Mouse (Mus musculus) thymus, adult 2 months (tissue): ENCODE measurements around the gene Nsa2. TPM values are rescaled to one million over a fixed set of nuclear protein-coding genes. Genes with fewer than 3 reads are reported as not detected.
A peak's percentile ranks its signal among the peaks of the same experiment; 100 is the strongest.
"Not testable (repeated sequence)": the region's sequence is repeated elsewhere in the genome, so short reads cannot be mapped to it uniquely, and the experiment has no call there.

Experiments used
- DNase-seq: peaks from one replicate; pipeline ENCODE4 v3.0.0; 2021
- H3K27ac ChIP-seq: fragments of 200-500 bp; 2 replicates; pipeline ENCODE4 v1.5.1; 2012; ENCODE audit warnings: low read length, control low read depth; ENCODE audit not compliant: control insufficient read depth, insufficient read depth
- H3K27me3 ChIP-seq: fragments of 200-500 bp; 2 replicates; pipeline ENCODE4 v1.6.1; 2012; ENCODE audit warnings: mild to moderate bottlenecking, low read length, moderate library complexity, mixed read lengths; ENCODE audit not compliant: control insufficient read depth, insufficient read depth
- H3K36me3 ChIP-seq: fragments of 200-500 bp; 2 replicates; pipeline ENCODE4 v1.6.1; 2012; ENCODE audit warnings: mild to moderate bottlenecking, low read length, moderate library complexity; ENCODE audit not compliant: control insufficient read depth, insufficient read depth
- H3K4me1 ChIP-seq: fragments of 200-500 bp; replicated peaks from 2 replicates; pipeline ENCODE4 v1.6.1; 2012; ENCODE audit warnings: low read length; ENCODE audit not compliant: control insufficient read depth, insufficient read depth
- H3K4me3 ChIP-seq: fragments of 200-500 bp; 2 replicates; pipeline ENCODE4 v1.5.1; 2012; ENCODE audit warnings: mild to moderate bottlenecking, low read length, control low read depth, moderate library complexity; ENCODE audit not compliant: control insufficient read depth, insufficient read depth
- CTCF ChIP-seq: fragments of 200-500 bp; IDR thresholded peaks from 2 replicates; pipeline ENCODE4 v1.5.1; 2012; ENCODE audit warnings: mild to moderate bottlenecking, control low read depth, low read length, moderate library complexity, borderline replicate concordance; ENCODE audit not compliant: control insufficient read depth, poor library complexity, insufficient read depth; ENCODE audit errors: extremely low read depth
- POLR2A ChIP-seq: fragments of 200-500 bp; IDR thresholded peaks from 2 replicates; pipeline ENCODE4 v1.6.1; 2012; ENCODE audit warnings: mild to moderate bottlenecking, low read length, control low read depth, moderate library complexity; ENCODE audit not compliant: control insufficient read depth, poor library complexity, insufficient read depth; ENCODE audit errors: extremely low read depth
- WGBS: fragments of 180-500 bp; shearing (Covaris S2); methylation state at CpG from one replicate; pipeline ENCODE4 v1.1.7; 2018; 5-methylcytosine and 5-hydroxymethylcytosine counted together
- polyA plus RNA-seq: library from polyadenylated mRNA; depleted of rRNA; stranded (reverse); fragments of >200 nt; gene quantifications from 2 replicates; pipeline ENCODE4 v1.2.3, GENCODE M21; 2012

Nsa2 gene
- polyA plus RNA-seq, 1 experiment: 37.3 TPM

- Histone ChIP-seq H3K27ac (no peak overlapping the region), H3K4me3 (no peak overlapping the region), H3K36me3 (peaks cover 60% of the 10 kb centered on the region), H3K4me1 (no peaks in the 10 kb centered on the region), H3K27me3 (no peaks in the 10 kb centered on the region)
- no peak for DNase-seq
- no peak for TF ChIP-seq POLR2A
- no peak for TF ChIP-seq CTCF
- WGBS: 96% methylated on average over 7 of the region's 7 CpGs
These were observed 41.2 kb upstream of the Nsa2 start for GRCm38 (mm10) chr13:97178943-97179342.

DNA sequence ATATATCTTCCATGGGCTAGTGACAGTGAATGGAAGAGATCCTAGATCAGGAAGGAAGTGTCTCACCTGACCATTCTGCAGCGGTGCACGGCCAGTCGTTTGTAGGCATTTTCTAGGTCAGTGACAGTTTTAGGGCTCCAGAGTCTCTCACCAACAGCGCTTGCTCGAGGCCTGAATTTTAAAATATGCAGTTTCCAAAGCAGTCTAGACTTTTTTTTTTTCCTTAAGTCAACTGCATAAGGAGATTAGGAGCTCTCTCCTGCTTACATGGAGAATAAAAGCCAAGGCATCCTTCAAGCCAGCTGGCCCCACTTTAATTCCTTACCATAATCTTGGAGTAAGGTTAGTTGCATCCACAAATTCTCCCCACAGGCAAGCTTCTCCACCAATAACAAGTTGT lies 39.0 kb upstream of the Nsa2 start:
- no peaks in the 10 kb centered on the region for H3K4me1 ChIP-seq
- peaks cover 67% of the 10 kb centered on the region for H3K36me3 ChIP-seq
- no peak for DNase-seq
- no peak overlapping the region for H3K27ac ChIP-seq
- no peak overlapping the region for H3K4me3 ChIP-seq
- TF ChIP-seq POLR2A (no peak), CTCF (no peak)
- 90% methylated on average over 5 of the region's 5 CpGs for whole genome bisulfite sequencing
- no peaks in the 10 kb centered on the region for H3K27me3 ChIP-seq

DNA sequence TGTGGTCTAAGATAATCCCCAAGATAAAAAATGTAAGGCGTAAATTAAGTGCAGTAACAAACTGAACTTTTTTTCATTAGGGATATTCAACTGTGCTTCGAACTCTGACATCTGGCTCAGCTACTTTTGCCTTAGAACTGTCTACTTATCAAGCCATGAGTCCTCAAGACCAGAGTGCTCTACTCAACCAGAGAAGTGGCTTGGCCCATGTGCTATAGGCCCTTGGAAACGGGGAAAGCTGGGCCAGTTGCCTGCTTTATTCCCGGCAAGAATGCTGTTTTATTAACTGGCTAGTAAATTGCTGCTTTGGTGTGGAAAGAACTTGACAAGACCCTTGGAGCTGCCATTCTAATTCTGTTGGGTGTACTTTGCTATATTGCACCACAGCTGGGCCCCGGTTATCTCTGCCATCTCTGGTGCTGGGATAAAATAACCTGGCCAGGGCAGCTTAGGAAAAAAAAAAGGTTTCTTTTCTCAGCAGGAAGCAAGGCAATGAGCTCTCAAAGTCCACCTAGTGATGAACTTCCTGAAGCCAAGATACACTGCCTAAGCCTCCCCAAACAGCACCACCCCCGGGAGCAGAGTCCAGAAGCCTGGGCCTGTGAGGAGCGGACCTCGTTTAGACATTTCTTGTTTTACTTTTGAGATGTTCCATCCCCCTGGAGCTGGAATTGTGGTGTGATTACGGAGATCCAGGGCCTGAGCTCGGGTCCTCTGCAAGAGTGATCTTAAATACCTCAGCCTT lies 38.0 kb upstream of the Nsa2 start:
- TF ChIP-seq POLR2A (no peak), CTCF (no peak)
- Histone ChIP-seq H3K27me3 (no peaks in the 10 kb centered on the region), H3K4me1 (no peaks in the 10 kb centered on the region), H3K27ac (no peak overlapping the region), H3K4me3 (no peak overlapping the region), H3K36me3 (peaks cover 67% of the 10 kb centered on the region)
- no peak for DNase-seq
- 91% methylated on average over 10 of the region's 10 CpGs for WGBS

GRCm38 (mm10) chr13:97145834-97146233 lies 8.1 kb upstream of the Nsa2 start:
- H3K36me3 ChIP-seq: peaks cover 30% of the 10 kb centered on the region
- no peaks in the 10 kb centered on the region for H3K27me3 ChIP-seq
- no peak overlapping the region for H3K27ac ChIP-seq
- no peak overlapping the region for H3K4me3 ChIP-seq
- DNase-seq: peak; percentile 53
- H3K4me1 ChIP-seq: no peaks in the 10 kb centered on the region
- 61% methylated on average over 4 of the region's 4 CpGs for WGBS
- TF ChIP-seq CTCF: no peak
- no peak for TF ChIP-seq POLR2A

DNA sequence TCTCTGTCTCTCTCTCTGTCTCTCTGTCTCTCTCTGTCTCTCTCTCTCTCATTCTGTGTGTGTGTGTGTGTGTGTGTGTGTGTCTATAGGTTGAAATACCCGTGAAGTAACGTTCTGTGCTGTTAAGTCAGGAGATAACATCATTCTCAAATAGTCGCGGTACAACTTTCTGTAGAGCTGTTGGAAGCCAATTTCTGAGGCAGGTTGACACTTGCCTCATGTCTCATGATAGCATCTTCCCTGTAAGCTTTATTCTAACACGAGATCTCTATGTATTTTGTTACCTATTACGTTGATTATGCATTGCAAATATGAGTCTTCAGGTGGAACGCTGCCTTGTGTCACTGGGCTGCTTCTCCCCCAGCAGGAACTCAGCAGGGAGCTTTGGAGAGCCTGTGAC lies 4.6 kb upstream of the Nsa2 start:
- no peak overlapping the region for H3K4me3 ChIP-seq
- H3K36me3 ChIP-seq: peaks cover 20% of the 10 kb centered on the region
- H3K27ac ChIP-seq: no peak overlapping the region
- H3K4me1 ChIP-seq: peaks cover 3% of the 10 kb centered on the region; the same call in 1 of the 2 replicates
- WGBS: 95% methylated on average over 7 of the region's 7 CpGs
- TF ChIP-seq CTCF (no peak), POLR2A (no peak)
- H3K27me3 ChIP-seq: no peaks in the 10 kb centered on the region
- DNase-seq: no peak

DNA sequence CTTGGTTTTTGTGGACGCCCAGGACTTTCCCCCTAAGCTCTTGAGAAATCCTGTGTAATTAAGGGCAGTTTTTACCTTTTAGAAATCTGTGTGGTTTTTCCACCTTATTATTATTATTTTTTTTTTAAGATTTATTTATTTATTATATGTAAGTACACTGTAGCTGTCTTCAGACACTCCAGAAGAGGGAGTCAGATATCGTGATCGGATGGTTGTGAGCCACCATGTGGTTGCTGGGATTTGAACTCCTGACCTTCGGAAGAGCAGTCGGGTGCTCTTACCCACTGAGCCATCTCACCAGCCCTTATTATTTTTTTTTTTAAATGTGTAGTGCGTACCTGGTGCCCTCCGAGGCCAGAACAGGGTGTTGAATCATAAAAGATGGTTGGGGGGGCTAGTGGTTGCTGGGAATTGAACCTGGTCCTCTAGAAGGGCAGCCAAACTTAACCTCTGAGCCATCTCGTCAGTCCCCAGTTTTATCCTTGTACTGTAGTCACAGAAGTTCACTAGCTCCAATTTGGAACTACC lies 731 bp upstream of the Nsa2 start:
- H3K27me3 ChIP-seq, H3K27ac ChIP-seq, H3K4me1 ChIP-seq, DNase-seq: not testable (repeated sequence)
- Histone ChIP-seq H3K4me3 (peak overlapping the region; percentile 98; the same call in 1 of the 2 replicates), H3K36me3 (peaks cover 25% of the 10 kb centered on the region)
- 34% methylated on average over 8 of the region's 8 CpGs for WGBS

GRCm38 (mm10) chr13:97130413-97130812 lies 7.3 kb downstream of the Nsa2 start:
- no CpG with 5 or more reads among the region's 2 CpGs for WGBS

GRCm38 (mm10) chr13:97129654-97130053 lies 8.1 kb downstream of the Nsa2 start:
- not testable (repeated sequence) for H3K4me1 ChIP-seq, H3K27me3 ChIP-seq, DNase-seq, H3K27ac ChIP-seq, H3K4me3 ChIP-seq
- 95% methylated on average over 4 of the region's 4 CpGs for WGBS
- H3K36me3 ChIP-seq: peaks cover 23% of the 10 kb centered on the region

More at GRCm38 (mm10) chr13:97130413-97130812, 7.3 kb downstream of the Nsa2 start:
- not testable (repeated sequence) for H3K27me3 ChIP-seq, H3K4me1 ChIP-seq, DNase-seq, H3K27ac ChIP-seq, H3K4me3 ChIP-seq
- H3K36me3 ChIP-seq: peaks cover 28% of the 10 kb centered on the region
